26 mouse cellular contexts compared by ENCODE assay signal in the genomic region with DNA sequence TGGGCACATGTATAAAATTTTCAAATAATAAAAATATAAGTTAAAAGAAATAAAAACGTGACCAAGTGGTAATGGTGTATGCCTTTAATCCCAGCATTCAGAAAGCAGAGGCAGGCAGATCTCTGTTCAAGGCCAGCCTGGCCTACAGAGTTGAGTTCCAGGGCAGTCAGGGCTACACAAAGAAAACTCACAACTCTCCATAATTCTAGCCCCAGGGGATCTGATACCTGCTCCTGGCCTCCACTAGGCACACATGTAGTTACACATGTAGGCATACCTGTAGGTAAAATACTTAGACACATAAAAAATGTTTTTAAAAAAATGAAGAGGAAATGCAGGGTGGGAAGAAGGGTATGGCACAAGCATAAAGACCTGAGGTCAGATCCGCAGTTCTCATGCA. TPM values are rescaled to one million over a fixed set of nuclear protein-coding genes. Genes with fewer than 3 reads are reported as not detected.
DNase-seq lines count a peak whose midpoint lies in the region; TF ChIP-seq lines count a peak whose summit lies in the region.
"Had no signal": no experiment of that assay in that cellular context is flagged by ENCODE, and none has a peak within 500 bp of the region (broad histone marks: within the 10 kb centered on the region; RNA-seq: fewer than 3 reads in every experiment).

No protein-coding gene starts in this region.

- no peaks in the 10 kb centered on the region for H3K27me3 ChIP-seq in E14TG2a.4 (ENCODE audit: insufficient read depth, low read length)
- H3K27me3 ChIP-seq: CH12.LX; embryonic facial prominence, embryonic 13.5 days; embryonic facial prominence, embryonic 15.5 days; forebrain, embryonic 13.5 days; forebrain, embryonic 15.5 days; Patski had no signal

- peaks cover 86% of the 10 kb centered on the region for H3K4me1 ChIP-seq in E14TG2a.4 (replicated peaks; ENCODE audit: low read depth, low read length)
- H3K4me1 ChIP-seq: embryonic facial prominence, embryonic 13.5 days; embryonic facial prominence, embryonic 15.5 days had no signal

- H3K4me3 ChIP-seq in E14TG2a.4 (replicated peaks; ENCODE audit: low read length) = peak overlapping the region; percentile 51; the same call in 1 of the 2 replicates
- H3K4me3 ChIP-seq: embryonic facial prominence, embryonic 13.5 days; embryonic facial prominence, embryonic 15.5 days; erythroblast, embryonic 14.5 days; forebrain, embryonic 13.5 days; forebrain, embryonic 15.5 days had no signal

- TF ChIP-seq CTCF in E14TG2a.4 (conservative IDR thresholded peaks at IDR 0.05; ENCODE audit: low read length) = no peak

- H3K9me3 ChIP-seq in E14TG2a.4 (ENCODE audit: low read length) = no peaks in the 10 kb centered on the region
- H3K9me3 ChIP-seq: embryonic facial prominence, embryonic 13.5 days; embryonic facial prominence, embryonic 15.5 days; forebrain, embryonic 13.5 days; forebrain, embryonic 15.5 days; G1E had no signal

- DNase-seq in ES-CJ7 (ENCODE audit: low read depth, low spot score) = peak; percentile 53
- peak; percentile 48 for DNase-seq in R1 (ENCODE audit: low read depth, low spot score)
- no peak for DNase-seq in heart, postnatal 36 days
- no peak for DNase-seq in spleen, postnatal 10 days (ENCODE audit: low spot score in 2 of 2)
- no peak for DNase-seq in left cerebral cortex, postnatal 25 days (ENCODE audit: low spot score in 2 of 2)
- DNase-seq: adrenal gland, adult 8-10 months; adrenal gland, postnatal 14 days; adrenal gland, postnatal 36 days; B cell, adult 2 months; cerebellum, adult 18-20 months; cerebellum, adult 8-10 months; cerebellum, adult 9-11 months; cerebellum, postnatal 14 days; cerebellum, postnatal 36 days; embryo, embryonic 11 days; forebrain, postnatal 0 days had no signal

- intact Hi-C loops in heart, postnatal 36 days (cut with DNase I) = no loop called here
- intact Hi-C loops in left cerebral cortex, postnatal 25 days (cut with DNase I) = no loop called here

- H3K36me3 ChIP-seq in E14TG2a.4 (ENCODE audit: insufficient read depth, low read length) = peaks cover 53% of the 10 kb centered on the region
- H3K36me3 ChIP-seq: embryonic facial prominence, embryonic 13.5 days; embryonic facial prominence, embryonic 15.5 days; forebrain, embryonic 15.5 days had no signal

RNA-seq across cellular contexts. Expression of gene Spats1, which starts 20.4 kb away (rescaled TPM):
- total RNA-seq in heart, postnatal 36 days (2021) = under 1 TPM in 1 of 2 experiments, not detected in 1; 0.27 TPM
- 1 to 10 TPM; 5.2 to 6.1 TPM for total RNA-seq in left cerebral cortex, postnatal 25 days (2021)
- total RNA-seq: adrenal gland, adult 18-20 months; adrenal gland, postnatal 14 days; adrenal gland, postnatal 36 days had no signal

RNA-seq across cellular contexts. Expression of gene Cdc5l, which starts 21.3 kb away (rescaled TPM):
- total RNA-seq in heart, postnatal 36 days (2021) = 10 to 100 TPM; 36.2 to 38.2 TPM
- total RNA-seq in left cerebral cortex, postnatal 25 days (2021) = 10 to 100 TPM; 55.5 to 58.3 TPM

RNA-seq across cellular contexts. Expression of gene Aars2, which starts 51.8 kb away (rescaled TPM):
- total RNA-seq in heart, postnatal 36 days (2021) = 10 to 100 TPM; 19.4 to 19.6 TPM
- 10 to 100 TPM; 23.0 to 24.6 TPM for total RNA-seq in left cerebral cortex, postnatal 25 days (2021)

Comparison
In these comparisons a context has a peak if more than half of its experiments do, and no peak if none do; other contexts are left out.
1. DNase-seq: peak in ES-CJ7 (single experiment) and R1 (single experiment); none in heart, postnatal 36 days (0 of 2), spleen, postnatal 10 days (0 of 2) and left cerebral cortex, postnatal 25 days (0 of 2).
2. RNA of gene Spats1, which starts 20.4 kb away (total RNA-seq): 5.2 to 6.1 TPM in left cerebral cortex, postnatal 25 days; 0.27 TPM in heart, postnatal 36 days; every median in the first group is over 4 times any median in the second.